Mouse (Mus musculus) megakaryocyte, embryonic 14.5 days (primary cell): Measurements from ENCODE around the gene Tmem106a.

Experiments used
- FLI1 ChIP-seq: IDR thresholded peaks from 2 replicates; pipeline ENCODE4 v1.6.1; 2012; ENCODE audit warnings: low read length, inconsistent platforms, mixed read lengths
- GATA1 ChIP-seq: IDR thresholded peaks from 3 replicates; pipeline ENCODE4 v1.6.1; 2012; ENCODE audit warnings: mixed read lengths, low read length, inconsistent platforms, borderline replicate concordance

DNA sequence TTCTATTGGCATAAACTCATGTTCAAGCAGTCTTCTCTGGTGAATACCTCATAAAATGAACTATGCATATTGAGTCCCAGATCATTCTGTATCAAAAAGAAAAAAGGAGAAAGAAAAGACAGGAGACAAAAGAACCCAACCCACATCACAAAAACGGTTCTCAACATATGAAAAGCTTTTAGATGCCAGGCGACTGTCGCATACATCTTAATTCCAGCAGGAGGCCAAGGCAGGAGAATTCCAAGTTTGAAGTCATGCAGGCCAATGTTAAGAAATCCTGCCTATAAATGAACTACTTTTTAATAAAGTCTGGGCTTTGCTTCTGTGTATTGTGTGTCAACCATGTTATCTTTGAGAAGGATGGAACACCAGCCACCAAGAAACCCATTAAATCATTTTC, 22.1 kb downstream of the Tmem106a start:
- TF ChIP-seq GATA1 = no peak
- TF ChIP-seq FLI1 = no peak
